Mouse (Mus musculus): ENCODE data around the gene Sugct.

DNA sequence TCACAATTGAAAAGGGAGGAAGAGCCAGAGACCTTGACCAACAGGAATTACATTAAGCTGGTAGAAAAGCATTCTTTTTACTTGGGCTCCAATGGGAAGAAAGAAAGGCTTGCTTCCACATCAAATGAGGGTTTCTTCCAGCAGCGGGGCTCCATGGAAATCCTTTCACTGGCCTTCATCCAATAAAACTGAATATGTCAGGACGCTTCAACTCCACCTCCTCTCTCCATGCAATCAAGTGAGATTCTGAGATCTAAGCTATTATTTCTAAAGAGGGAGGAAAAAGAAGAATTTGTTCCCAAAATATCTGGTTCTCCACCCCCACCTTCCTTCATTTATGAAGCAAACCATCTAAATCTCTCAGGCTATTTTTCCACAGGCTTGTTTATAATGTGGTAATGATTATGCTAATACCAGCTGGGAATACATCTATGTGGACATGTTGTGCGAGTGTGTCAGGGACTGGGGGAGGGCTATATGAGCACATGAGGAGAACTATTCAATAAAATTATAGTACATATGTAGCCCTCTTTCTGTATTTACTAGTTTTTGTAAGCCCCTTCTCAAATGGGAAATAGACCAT lies 505.1 kb downstream of the Sugct start:
- no peak for TF ChIP-seq HCFC1 (IDR thresholded peaks at IDR 0.05; ENCODE audit: borderline replicate concordance, insufficient read depth, low read length)
- TF ChIP-seq CHD2 (IDR thresholded peaks at IDR 0.05; ENCODE audit: low read depth, low read length): no peak
- TF ChIP-seq ZC3H11A (IDR thresholded peaks at IDR 0.05; ENCODE audit: borderline replicate concordance, low read depth, low read length): no peak
- no peak for TF ChIP-seq ZNF384 (IDR thresholded peaks at IDR 0.05; ENCODE audit: low read depth, low read length)
- TF ChIP-seq MAFK (IDR thresholded peaks at IDR 0.05; ENCODE audit: insufficient read depth, low read depth, low read length): no peak
